Mouse (Mus musculus): ENCODE measurements around the gene Il18rap.

Il18rap gene

GRCm38 (mm10) chr1:40514851-40515585 lies at the start of gene Il18rap:
TSS of gene Il18rap (plus strand) at chr1:40515362.
- no peak for DNase-seq (ENCODE audit: inconsistent age in 2 of 2, low spot score in 1 of 2)

GRCm38 (mm10) chr1:40465477-40466430 lies 49.4 kb upstream of the Il18rap start, which contains the start of gene Il18r1:
TSS of gene Il18r1 (plus strand) at chr1:40465552.
- DNase-seq (ENCODE audit: inconsistent age in 2 of 2, low spot score in 1 of 2), result no peak

GRCm38 (mm10) chr1:40467306-40467705 lies 47.9 kb upstream of the Il18rap start:
- DNase-seq (ENCODE audit: inconsistent age in 2 of 2, low spot score in 1 of 2), result no peak

GRCm38 (mm10) chr1:40468805-40469204 lies 46.4 kb upstream of the Il18rap start:
- no peak for DNase-seq (ENCODE audit: inconsistent age in 2 of 2, low spot score in 1 of 2)

- DNase-seq (ENCODE audit: inconsistent age in 2 of 2, low spot score in 1 of 2), result no peak
Measured at GRCm38 (mm10) chr1:40469900-40470299, 45.3 kb upstream of the Il18rap start.

GRCm38 (mm10) chr1:40472401-40472800 lies 42.8 kb upstream of the Il18rap start:
- no peak for DNase-seq (ENCODE audit: inconsistent age in 2 of 2, low spot score in 1 of 2)

- no peak for DNase-seq (ENCODE audit: inconsistent age in 2 of 2, low spot score in 1 of 2)
Measured at GRCm38 (mm10) chr1:40473640-40474039, 41.5 kb upstream of the Il18rap start.

- no peak for DNase-seq (ENCODE audit: inconsistent age in 2 of 2, low spot score in 1 of 2)
Measured at GRCm38 (mm10) chr1:40474336-40474735, 40.8 kb upstream of the Il18rap start.

- DNase-seq (ENCODE audit: inconsistent age in 2 of 2, low spot score in 1 of 2), result no peak
Measured at GRCm38 (mm10) chr1:40475697-40476096, 39.5 kb upstream of the Il18rap start.

GRCm38 (mm10) chr1:40476756-40477155 lies 38.4 kb upstream of the Il18rap start:
- no peak for DNase-seq (ENCODE audit: inconsistent age in 2 of 2, low spot score in 1 of 2)

GRCm38 (mm10) chr1:40479505-40479923 lies 35.6 kb upstream of the Il18rap start:
- DNase-seq (ENCODE audit: inconsistent age in 2 of 2, low spot score in 1 of 2), result no peak

- no peak for DNase-seq (ENCODE audit: inconsistent age in 2 of 2, low spot score in 1 of 2)
Measured at GRCm38 (mm10) chr1:40494594-40494993, 20.6 kb upstream of the Il18rap start.

GRCm38 (mm10) chr1:40499708-40500107 lies 15.5 kb upstream of the Il18rap start:
- no peak for DNase-seq (ENCODE audit: inconsistent age in 2 of 2, low spot score in 1 of 2)

- no peak for DNase-seq (ENCODE audit: inconsistent age in 2 of 2, low spot score in 1 of 2)
Measured at GRCm38 (mm10) chr1:40501126-40501525, 14.0 kb upstream of the Il18rap start.

GRCm38 (mm10) chr1:40501546-40502398 lies 13.4 kb upstream of the Il18rap start:
- no peak for DNase-seq (ENCODE audit: inconsistent age in 2 of 2, low spot score in 1 of 2)

GRCm38 (mm10) chr1:40504548-40504947 lies 10.6 kb upstream of the Il18rap start:
- DNase-seq (ENCODE audit: inconsistent age in 2 of 2, low spot score in 1 of 2), result no peak

GRCm38 (mm10) chr1:40516364-40516763 lies 1.2 kb downstream of the Il18rap start:
- no peak for DNase-seq (ENCODE audit: inconsistent age in 2 of 2, low spot score in 1 of 2)

GRCm38 (mm10) chr1:40522918-40523317 lies 7.8 kb downstream of the Il18rap start:
- no peak for DNase-seq (ENCODE audit: inconsistent age in 2 of 2, low spot score in 1 of 2)

GRCm38 (mm10) chr1:40523971-40524722 lies 9.0 kb downstream of the Il18rap start:
- DNase-seq (ENCODE audit: inconsistent age in 2 of 2, low spot score in 1 of 2), result no peak

GRCm38 (mm10) chr1:40529287-40529686 lies 14.1 kb downstream of the Il18rap start:
- DNase-seq (ENCODE audit: inconsistent age in 2 of 2, low spot score in 1 of 2), result no peak
